Comparison of ENCODE assay signal across 17 mouse cellular contexts in genomic region chr11:35663661-35664060, GRCm38 (mm10).
DNase-seq lines count a peak whose midpoint lies in the region; ATAC-seq and TF ChIP-seq lines count a peak whose summit lies in the region.
"Had no signal": no experiment of that assay in that cellular context is flagged by ENCODE, and none has a peak within 500 bp of the region (broad histone marks: within the 10 kb centered on the region; RNA-seq: fewer than 3 reads in every experiment).

No protein-coding gene starts in this region.

- WGBS in hindbrain, postnatal 0 days: 32% methylated on average over 8 of the region's 8 CpGs
- 70% methylated on average over 8 of the region's 8 CpGs for WGBS in hindbrain, embryonic 10.5 days

- H3K4me2 ChIP-seq in hindbrain, postnatal 0 days (ENCODE audit: low read depth, low read length): no peak overlapping the region
- H3K4me2 ChIP-seq: embryonic facial prominence, embryonic 13.5 days; liver, embryonic 11.5 days had no signal

- TF ChIP-seq CTCF in hindbrain, postnatal 0 days (IDR thresholded peaks at IDR 0.05; ENCODE audit: low read depth): no peak
- no peak for TF ChIP-seq CTCF in G1E (IDR thresholded peaks at IDR 0.05; ENCODE audit: low read depth, low read length)

- no peak for ATAC-seq in hindbrain, postnatal 0 days
- ATAC-seq in G1E (ENCODE audit: extremely low read depth, insufficient number of reproducible peaks, low FRiP score, poor library complexity, severe bottlenecking): no peak
- ATAC-seq in neutrophil, adult 5-6 weeks (ENCODE audit: extremely low read depth, insufficient number of reproducible peaks, low FRiP score, poor library complexity, severe bottlenecking): 0 out of 2 replicates have a peak, but pooled peaks have one; percentile 1

- H3K27ac ChIP-seq in hindbrain, postnatal 0 days: no peak overlapping the region
- H3K27ac ChIP-seq in hindbrain, embryonic 10.5 days: no peak overlapping the region
- H3K27ac ChIP-seq: embryonic facial prominence, embryonic 13.5 days had no signal

- H3K9ac ChIP-seq in hindbrain, postnatal 0 days (replicated peaks; ENCODE audit: low read length): no peak overlapping the region
- H3K9ac ChIP-seq: embryonic facial prominence, embryonic 13.5 days had no signal

- no peaks in the 10 kb centered on the region for H3K36me3 ChIP-seq in hindbrain, postnatal 0 days (ENCODE audit: insufficient read depth, low read length)
- peaks cover 34% of the 10 kb centered on the region for H3K36me3 ChIP-seq in hindbrain, embryonic 10.5 days
- no peaks in the 10 kb centered on the region for H3K36me3 ChIP-seq in G1E (replicated peaks)

- 0 out of 2 replicates have a peak, but pooled peaks cover 1% of the 10 kb centered on the region for H3K4me1 ChIP-seq in hindbrain, postnatal 0 days (ENCODE audit: insufficient read depth, low read length)
- H3K4me1 ChIP-seq in hindbrain, embryonic 10.5 days (replicated peaks): peaks cover 11% of the 10 kb centered on the region
- no peaks in the 10 kb centered on the region for H3K4me1 ChIP-seq in G1E (ENCODE audit: insufficient read depth, low read depth, low read length)
- H3K4me1 ChIP-seq: embryonic facial prominence, embryonic 13.5 days had no signal

- DNase-seq in hindbrain, postnatal 0 days (ENCODE audit: low spot score): peak; percentile 63
- DNase-seq in hindbrain, embryonic 10.5 days (ENCODE audit: low spot score): no peak
- no peak for DNase-seq in G1E (ENCODE audit: low spot score)
- peak; percentile 75 for DNase-seq in Muller cell, postnatal 12 days (ENCODE audit: inconsistent ontology term)
- no peak for DNase-seq in cerebellum, adult 9-10 months
- no peak for DNase-seq in heart, adult 11 months
- DNase-seq: gastrocnemius, adult 2 months; heart, adult 18-20 months; heart, postnatal 36 days; kidney, adult 9 months; kidney, postnatal 25 days; layer of hippocampus, adult 9-11 months; lung, adult 18-20 months; thymus, postnatal 25 days had no signal

- no peaks in the 10 kb centered on the region for H3K27me3 ChIP-seq in hindbrain, postnatal 0 days (ENCODE audit: insufficient read depth, low read length)
- H3K27me3 ChIP-seq in hindbrain, embryonic 10.5 days (ENCODE audit: insufficient read depth, poor library complexity, severe bottlenecking): peaks cover 28% of the 10 kb centered on the region
- H3K27me3 ChIP-seq in G1E (ENCODE audit: insufficient read depth, low read length): no peaks in the 10 kb centered on the region; the same call in 1 of the 2 replicates
- H3K27me3 ChIP-seq: embryonic facial prominence, embryonic 13.5 days had no signal

- H3K4me3 ChIP-seq in hindbrain, postnatal 0 days (ENCODE audit: low read length): no peak overlapping the region
- H3K4me3 ChIP-seq in hindbrain, embryonic 10.5 days: no peak overlapping the region
- peak overlapping the region; percentile 9; the same call in 1 of the 2 replicates for H3K4me3 ChIP-seq in G1E (ENCODE audit: low read depth, low read length)
- H3K4me3 ChIP-seq: embryonic facial prominence, embryonic 13.5 days; gastrocnemius, adult 2 months had no signal

- H3K9me3 ChIP-seq in hindbrain, postnatal 0 days (ENCODE audit: low read length): no peaks in the 10 kb centered on the region
- H3K9me3 ChIP-seq in hindbrain, embryonic 10.5 days: no peaks in the 10 kb centered on the region
- H3K9me3 ChIP-seq in G1E (replicated peaks): peaks cover 40% of the 10 kb centered on the region
- H3K9me3 ChIP-seq: embryonic facial prominence, embryonic 13.5 days had no signal

Comparison
In these comparisons a context has a peak if more than half of its experiments do, and no peak if none do; other contexts are left out.
1. DNase-seq: peak in hindbrain, postnatal 0 days (single experiment) and Muller cell, postnatal 12 days (single experiment); none in hindbrain, embryonic 10.5 days (single experiment), G1E (single experiment), cerebellum, adult 9-10 months (single experiment) and heart, adult 11 months (single experiment).